Mouse (Mus musculus): ENCODE data around the gene 1700025G04Rik. TPM values are rescaled to one million over a fixed set of nuclear protein-coding genes. Genes with fewer than 3 reads are reported as not detected.

The 1700025G04Rik gene
- polyA plus RNA-seq, 1 experiment from 2014 or later, result 2.3 TPM

DNA sequence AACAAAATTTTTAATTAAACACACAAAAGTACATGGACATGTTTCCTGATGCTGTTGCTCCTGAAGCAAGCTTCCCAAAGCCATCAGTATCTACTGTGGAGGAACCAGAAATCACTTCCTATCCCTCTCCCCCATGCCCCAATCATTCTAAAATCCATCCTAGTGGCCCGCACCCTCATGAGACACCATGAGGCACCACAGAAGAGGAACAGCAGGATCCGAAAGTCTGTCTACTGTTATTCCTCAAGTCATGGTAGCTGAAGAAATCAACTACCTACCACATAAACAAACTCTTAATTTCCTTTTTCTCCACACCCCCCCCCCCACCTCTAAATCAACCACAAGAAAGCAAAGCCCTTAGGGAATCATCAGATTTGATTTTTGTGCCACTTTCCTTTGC is 46.5 kb downstream of the 1700025G04Rik start:
- no peak overlapping the region for H3K4me3 ChIP-seq (ENCODE audit: low read depth, low read length)
- 70% methylated on average over 2 of the region's 2 CpGs for WGBS (ENCODE audit: insufficient replicate concordance)
- no peaks in the 10 kb centered on the region for H3K4me1 ChIP-seq (ENCODE audit: control insufficient read depth, low read depth, low read length)
- H3K4me2 ChIP-seq (ENCODE audit: low read depth, low read length), result no peak overlapping the region
- H3K36me3 ChIP-seq (ENCODE audit: control insufficient read depth, insufficient read depth), result no peaks in the 10 kb centered on the region
- ATAC-seq (ENCODE audit: low read depth), result no peak
- no peaks in the 10 kb centered on the region for H3K27me3 ChIP-seq (ENCODE audit: control insufficient read depth, insufficient read depth, low read depth, low read length)
- H3K27ac ChIP-seq (ENCODE audit: low read length), result no peak overlapping the region
- H3K9ac ChIP-seq (ENCODE audit: low read depth, low read length), result no peak overlapping the region
- H3K9me3 ChIP-seq (replicated peaks; ENCODE audit: control insufficient read depth, low read length), result no peaks in the 10 kb centered on the region

DNA sequence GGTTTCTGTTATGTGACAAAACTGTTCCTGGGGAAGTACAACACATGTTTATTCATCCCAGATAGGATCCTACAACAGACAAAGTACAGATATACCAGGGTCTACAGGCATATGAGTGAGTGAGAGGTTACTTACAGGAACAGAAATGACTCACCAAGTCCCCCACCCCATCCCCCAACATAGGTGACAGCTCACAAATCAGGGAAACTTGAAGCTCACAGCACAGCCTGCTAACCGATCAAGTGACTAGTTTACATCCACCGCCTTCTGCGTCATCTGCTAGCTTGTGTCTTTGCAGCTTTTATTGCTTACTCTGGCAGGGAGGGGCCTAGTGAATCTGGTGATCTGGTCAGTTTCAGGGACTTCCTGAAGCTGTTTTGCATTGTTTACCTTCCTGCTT is 47.5 kb downstream of the 1700025G04Rik start:
- Histone ChIP-seq H3K4me2 (ENCODE audit: low read depth, low read length) (no peak overlapping the region), H3K27me3 (ENCODE audit: control insufficient read depth, insufficient read depth, low read depth, low read length) (no peaks in the 10 kb centered on the region), H3K9me3 (replicated peaks; ENCODE audit: control insufficient read depth, low read length) (no peaks in the 10 kb centered on the region), H3K4me1 (ENCODE audit: control insufficient read depth, low read depth, low read length) (no peaks in the 10 kb centered on the region), H3K36me3 (ENCODE audit: control insufficient read depth, insufficient read depth) (no peaks in the 10 kb centered on the region), H3K27ac (ENCODE audit: low read length) (no peak overlapping the region), H3K9ac (ENCODE audit: low read depth, low read length) (no peak overlapping the region), H3K4me3 (ENCODE audit: low read depth, low read length) (no peak overlapping the region)
- ATAC-seq (ENCODE audit: low read depth), result no peak
- 52% methylated on average over 3 of the region's 3 CpGs for WGBS (ENCODE audit: insufficient replicate concordance)

- no peaks in the 10 kb centered on the region for H3K27me3 ChIP-seq (ENCODE audit: control insufficient read depth, insufficient read depth, low read depth, low read length)
- no peaks in the 10 kb centered on the region for H3K36me3 ChIP-seq (ENCODE audit: control insufficient read depth, insufficient read depth)
- no peak overlapping the region for H3K4me3 ChIP-seq (ENCODE audit: low read depth, low read length)
- H3K4me1 ChIP-seq (ENCODE audit: control insufficient read depth, low read depth, low read length), result no peaks in the 10 kb centered on the region
- H3K4me2 ChIP-seq (ENCODE audit: low read depth, low read length), result no peak overlapping the region
- H3K27ac ChIP-seq (ENCODE audit: low read length), result no peak overlapping the region
- WGBS (ENCODE audit: insufficient replicate concordance), result 70% methylated on average over 4 of the region's 4 CpGs
- no peak for ATAC-seq (ENCODE audit: low read depth)
- no peaks in the 10 kb centered on the region for H3K9me3 ChIP-seq (replicated peaks; ENCODE audit: control insufficient read depth, low read length)
- no peak overlapping the region for H3K9ac ChIP-seq (ENCODE audit: low read depth, low read length)
These were observed 48.9 kb downstream of the 1700025G04Rik start for GRCm38 (mm10) chr1:152041005-152041404.

GRCm38 (mm10) chr1:152040053-152040452 is 49.9 kb downstream of the 1700025G04Rik start:
- 38% methylated on average over 7 of the region's 7 CpGs for WGBS (ENCODE audit: insufficient replicate concordance)
- no peak for ATAC-seq (ENCODE audit: low read depth)

GRCm38 (mm10) chr1:152039588-152039987 is 50.3 kb downstream of the 1700025G04Rik start:
- Histone ChIP-seq H3K36me3 (ENCODE audit: control insufficient read depth, insufficient read depth) (no peaks in the 10 kb centered on the region), H3K9me3 (replicated peaks; ENCODE audit: control insufficient read depth, low read length) (no peaks in the 10 kb centered on the region), H3K9ac (ENCODE audit: low read depth, low read length) (no peak overlapping the region), H3K4me2 (ENCODE audit: low read depth, low read length) (no peak overlapping the region), H3K4me3 (ENCODE audit: low read depth, low read length) (no peak overlapping the region), H3K27ac (ENCODE audit: low read length) (no peak overlapping the region), H3K4me1 (ENCODE audit: control insufficient read depth, low read depth, low read length) (no peaks in the 10 kb centered on the region), H3K27me3 (ENCODE audit: control insufficient read depth, insufficient read depth, low read depth, low read length) (no peaks in the 10 kb centered on the region)
- no peak for ATAC-seq (ENCODE audit: low read depth)
- 60% methylated on average over 8 of the region's 8 CpGs for WGBS (ENCODE audit: insufficient replicate concordance)

More at GRCm38 (mm10) chr1:152040053-152040452, 49.9 kb downstream of the 1700025G04Rik start:
- H3K4me2 ChIP-seq (ENCODE audit: low read depth, low read length), result no peak overlapping the region
- no peaks in the 10 kb centered on the region for H3K4me1 ChIP-seq (ENCODE audit: control insufficient read depth, low read depth, low read length)
- H3K36me3 ChIP-seq (ENCODE audit: control insufficient read depth, insufficient read depth), result no peaks in the 10 kb centered on the region
- no peak overlapping the region for H3K27ac ChIP-seq (ENCODE audit: low read length)
- no peak overlapping the region for H3K9ac ChIP-seq (ENCODE audit: low read depth, low read length)
- H3K9me3 ChIP-seq (replicated peaks; ENCODE audit: control insufficient read depth, low read length), result no peaks in the 10 kb centered on the region
- no peak overlapping the region for H3K4me3 ChIP-seq (ENCODE audit: low read depth, low read length)
- no peaks in the 10 kb centered on the region for H3K27me3 ChIP-seq (ENCODE audit: control insufficient read depth, insufficient read depth, low read depth, low read length)

DNA sequence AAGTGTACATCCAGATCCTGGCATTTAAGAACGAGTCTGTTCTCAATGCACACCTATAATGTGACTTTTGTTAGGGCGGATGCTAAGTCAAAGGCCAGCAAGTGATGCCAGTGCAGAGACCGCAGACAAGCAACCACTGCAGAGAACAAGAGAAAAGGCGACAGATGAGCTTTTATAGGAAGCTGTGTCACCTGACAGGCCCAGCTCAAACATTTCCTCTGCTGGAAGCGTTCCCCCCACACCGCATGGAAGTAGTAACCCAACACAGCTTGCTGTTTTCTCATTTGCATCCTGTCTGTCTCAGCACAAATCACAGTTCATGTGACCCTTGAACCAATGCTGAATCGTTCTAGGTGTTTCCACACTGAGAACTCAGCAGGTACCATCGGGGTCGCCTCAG is 51.8 kb downstream of the 1700025G04Rik start:
- H3K9ac ChIP-seq (ENCODE audit: low read depth, low read length), result no peak overlapping the region
- no peaks in the 10 kb centered on the region for H3K4me1 ChIP-seq (ENCODE audit: control insufficient read depth, low read depth, low read length)
- H3K4me2 ChIP-seq (ENCODE audit: low read depth, low read length), result no peak overlapping the region
- WGBS (ENCODE audit: insufficient replicate concordance), result 42% methylated on average over 9 of the region's 9 CpGs
- no peaks in the 10 kb centered on the region for H3K36me3 ChIP-seq (ENCODE audit: control insufficient read depth, insufficient read depth)
- H3K9me3 ChIP-seq (replicated peaks; ENCODE audit: control insufficient read depth, low read length), result no peaks in the 10 kb centered on the region
- 0 out of 2 replicates have a peak, but pooled peaks have one; percentile 13 for ATAC-seq (ENCODE audit: low read depth)
- H3K4me3 ChIP-seq (ENCODE audit: low read depth, low read length), result no peak overlapping the region
- no peaks in the 10 kb centered on the region for H3K27me3 ChIP-seq (ENCODE audit: control insufficient read depth, insufficient read depth, low read depth, low read length)
- H3K27ac ChIP-seq (ENCODE audit: low read length), result no peak overlapping the region

- Histone ChIP-seq H3K36me3 (ENCODE audit: control insufficient read depth, insufficient read depth) (no peaks in the 10 kb centered on the region), H3K9ac (ENCODE audit: low read depth, low read length) (no peak overlapping the region), H3K4me3 (ENCODE audit: low read depth, low read length) (no peak overlapping the region), H3K4me1 (ENCODE audit: control insufficient read depth, low read depth, low read length) (no peaks in the 10 kb centered on the region), H3K27me3 (ENCODE audit: control insufficient read depth, insufficient read depth, low read depth, low read length) (no peaks in the 10 kb centered on the region), H3K27ac (ENCODE audit: low read length) (no peak overlapping the region), H3K9me3 (replicated peaks; ENCODE audit: control insufficient read depth, low read length) (no peaks in the 10 kb centered on the region), H3K4me2 (ENCODE audit: low read depth, low read length) (no peak overlapping the region)
- ATAC-seq (ENCODE audit: low read depth), result peak; percentile 53; the same call in 1 of the 2 replicates
- WGBS (ENCODE audit: insufficient replicate concordance), result 20% methylated on average over 4 of the region's 4 CpGs
These were observed 52.3 kb downstream of the 1700025G04Rik start for GRCm38 (mm10) chr1:152037589-152037988.

DNA sequence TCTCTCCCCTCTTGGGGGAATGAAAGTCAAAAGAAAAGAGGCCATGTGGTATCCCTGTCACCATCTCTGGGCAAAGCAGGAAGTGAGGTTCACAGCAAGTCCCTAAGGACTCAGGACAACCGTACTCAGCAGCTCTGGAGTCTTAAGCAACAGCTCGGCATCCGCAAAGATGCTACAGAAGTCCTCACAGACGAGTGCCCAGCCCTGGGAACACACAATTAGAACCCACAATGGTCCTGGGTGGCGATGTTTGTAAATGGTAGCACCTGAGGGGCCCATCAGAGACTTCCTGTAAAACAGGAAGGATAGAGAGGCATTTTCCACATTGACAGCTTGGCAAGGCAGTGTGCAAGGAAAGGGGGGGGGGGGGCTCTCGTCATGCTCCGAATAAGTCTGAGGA is 55.2 kb downstream of the 1700025G04Rik start:
- no peaks in the 10 kb centered on the region for H3K36me3 ChIP-seq (ENCODE audit: control insufficient read depth, insufficient read depth)
- no peaks in the 10 kb centered on the region for H3K27me3 ChIP-seq (ENCODE audit: control insufficient read depth, insufficient read depth, low read depth, low read length)
- no peak overlapping the region for H3K9ac ChIP-seq (ENCODE audit: low read depth, low read length)
- WGBS (ENCODE audit: insufficient replicate concordance), result 47% methylated on average over 6 of the region's 7 CpGs
- no peak overlapping the region for H3K27ac ChIP-seq (ENCODE audit: low read length)
- no peaks in the 10 kb centered on the region for H3K9me3 ChIP-seq (replicated peaks; ENCODE audit: control insufficient read depth, low read length)
- ATAC-seq (ENCODE audit: low read depth), result no peak
- no peak overlapping the region for H3K4me3 ChIP-seq (ENCODE audit: low read depth, low read length)
- no peaks in the 10 kb centered on the region for H3K4me1 ChIP-seq (ENCODE audit: control insufficient read depth, low read depth, low read length)
- no peak overlapping the region for H3K4me2 ChIP-seq (ENCODE audit: low read depth, low read length)

DNA sequence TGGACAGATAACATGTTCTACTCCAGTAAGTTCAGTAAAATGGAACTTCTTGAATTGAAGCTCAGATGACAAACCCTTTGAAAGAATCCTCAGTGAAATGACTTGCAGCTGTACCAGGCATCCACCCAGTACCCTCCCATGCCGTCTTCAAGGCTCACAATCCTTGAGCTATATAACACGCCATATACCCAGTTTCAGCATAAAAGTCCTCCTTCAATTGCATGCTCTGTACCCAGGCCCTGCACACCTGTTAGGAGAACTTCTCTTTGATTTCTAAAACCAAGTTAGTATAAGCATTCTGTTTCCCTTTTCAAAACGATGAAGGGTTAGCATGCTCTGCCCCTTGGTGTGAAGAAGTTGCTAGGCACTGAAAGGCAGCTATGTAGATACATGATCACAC is 56.2 kb downstream of the 1700025G04Rik start:
- H3K4me3 ChIP-seq (ENCODE audit: low read depth, low read length), result no peak overlapping the region
- H3K4me1 ChIP-seq (ENCODE audit: control insufficient read depth, low read depth, low read length), result no peaks in the 10 kb centered on the region
- no peak overlapping the region for H3K9ac ChIP-seq (ENCODE audit: low read depth, low read length)
- H3K9me3 ChIP-seq (replicated peaks; ENCODE audit: control insufficient read depth, low read length), result no peaks in the 10 kb centered on the region
- H3K36me3 ChIP-seq (ENCODE audit: control insufficient read depth, insufficient read depth), result no peaks in the 10 kb centered on the region
- WGBS (ENCODE audit: insufficient replicate concordance), result 52% methylated on average over 3 of the region's 3 CpGs
- no peaks in the 10 kb centered on the region for H3K27me3 ChIP-seq (ENCODE audit: control insufficient read depth, insufficient read depth, low read depth, low read length)
- H3K27ac ChIP-seq (ENCODE audit: low read length), result no peak overlapping the region
- ATAC-seq (ENCODE audit: low read depth), result no peak
- no peak overlapping the region for H3K4me2 ChIP-seq (ENCODE audit: low read depth, low read length)

All from liver, embryonic 16.5 days (tissue).